Mouse (Mus musculus): ENCODE measurements around the gene Kif26b. TPM values are rescaled to one million over a fixed set of nuclear protein-coding genes. Genes with fewer than 3 reads are reported as not detected.

Gene Kif26b
- polyA plus RNA-seq, 1 experiment from 2014 or later: 4.9 TPM

GRCm38 (mm10) chr1:178550477-178551047 is 21.6 kb downstream of the Kif26b start:
- H3K27ac ChIP-seq: no peak overlapping the region

GRCm38 (mm10) chr1:178552278-178552897 is 23.5 kb downstream of the Kif26b start:
- 83% methylated on average over 6 of the region's 6 CpGs for WGBS
- H3K27me3 ChIP-seq (ENCODE audit: insufficient read depth, poor library complexity, severe bottlenecking): no peaks in the 10 kb centered on the region
- peaks cover 24% of the 10 kb centered on the region for H3K4me1 ChIP-seq (replicated peaks)
- no peak for DNase-seq (ENCODE audit: low spot score)
- H3K36me3 ChIP-seq: no peaks in the 10 kb centered on the region
- no peaks in the 10 kb centered on the region for H3K9me3 ChIP-seq
- no peak overlapping the region for H3K4me3 ChIP-seq
- no peak overlapping the region; the same call in 1 of the 2 replicates for H3K27ac ChIP-seq

More at GRCm38 (mm10) chr1:178550477-178551047, 21.6 kb downstream of the Kif26b start:
- Histone ChIP-seq H3K4me3 (no peak overlapping the region), H3K4me1 (replicated peaks) (peaks cover 24% of the 10 kb centered on the region), H3K27me3 (ENCODE audit: insufficient read depth, poor library complexity, severe bottlenecking) (no peaks in the 10 kb centered on the region), H3K36me3 (no peaks in the 10 kb centered on the region), H3K9me3 (no peaks in the 10 kb centered on the region)
- WGBS: 78% methylated on average over 5 of the region's 5 CpGs
- DNase-seq (ENCODE audit: low spot score): peak; percentile 7

- H3K9me3 ChIP-seq: no peaks in the 10 kb centered on the region
- no peak overlapping the region for H3K4me3 ChIP-seq
- H3K36me3 ChIP-seq: no peaks in the 10 kb centered on the region
- H3K4me1 ChIP-seq (replicated peaks): peaks cover 24% of the 10 kb centered on the region
- no peaks in the 10 kb centered on the region for H3K27me3 ChIP-seq (ENCODE audit: insufficient read depth, poor library complexity, severe bottlenecking)
- H3K27ac ChIP-seq: peak overlapping the region; percentile 40; the same call in 1 of the 2 replicates
- 64% methylated on average over 10 of the region's 10 CpGs for WGBS
- no peak for DNase-seq (ENCODE audit: low spot score)
Measured at GRCm38 (mm10) chr1:178552898-178553284, 24.0 kb downstream of the Kif26b start.

- Histone ChIP-seq H3K36me3 (no peaks in the 10 kb centered on the region), H3K27me3 (ENCODE audit: insufficient read depth, poor library complexity, severe bottlenecking) (no peaks in the 10 kb centered on the region), H3K4me1 (replicated peaks) (peaks cover 24% of the 10 kb centered on the region), H3K9me3 (peaks cover 8% of the 10 kb centered on the region), H3K27ac (no peak overlapping the region), H3K4me3 (no peak overlapping the region)
- no peak for DNase-seq (ENCODE audit: low spot score)
- whole genome bisulfite sequencing: 92% methylated on average over 8 of the region's 8 CpGs
Measured at GRCm38 (mm10) chr1:178556226-178556625, 27.3 kb downstream of the Kif26b start.

- Histone ChIP-seq H3K36me3 (no peaks in the 10 kb centered on the region), H3K4me1 (replicated peaks) (peaks cover 4% of the 10 kb centered on the region; the same call in 1 of the 2 replicates)
Measured at GRCm38 (mm10) chr1:178560043-178560442, 31.1 kb downstream of the Kif26b start.

GRCm38 (mm10) chr1:178563834-178564233 is 34.9 kb downstream of the Kif26b start:
- no peaks in the 10 kb centered on the region for H3K27me3 ChIP-seq (ENCODE audit: insufficient read depth, poor library complexity, severe bottlenecking)

More at GRCm38 (mm10) chr1:178560043-178560442, 31.1 kb downstream of the Kif26b start:
- Histone ChIP-seq H3K27ac (no peak overlapping the region), H3K27me3 (ENCODE audit: insufficient read depth, poor library complexity, severe bottlenecking) (no peaks in the 10 kb centered on the region), H3K9me3 (peaks cover 8% of the 10 kb centered on the region), H3K4me3 (no peak overlapping the region)
- 96% methylated on average over 1 of the region's 1 CpGs for WGBS
- no peak for DNase-seq (ENCODE audit: low spot score)

GRCm38 (mm10) chr1:178564800-178565199 is 35.9 kb downstream of the Kif26b start:
- Histone ChIP-seq H3K4me1 (replicated peaks) (peaks cover 23% of the 10 kb centered on the region), H3K27me3 (ENCODE audit: insufficient read depth, poor library complexity, severe bottlenecking) (no peaks in the 10 kb centered on the region), H3K9me3 (peaks cover 6% of the 10 kb centered on the region), H3K4me3 (no peak overlapping the region), H3K36me3 (no peaks in the 10 kb centered on the region), H3K27ac (no peak overlapping the region)
- 65% methylated on average over 4 of the region's 4 CpGs for WGBS
- DNase-seq (ENCODE audit: low spot score): no peak

More at GRCm38 (mm10) chr1:178563834-178564233, 34.9 kb downstream of the Kif26b start:
- peaks cover 16% of the 10 kb centered on the region for H3K4me1 ChIP-seq (replicated peaks)
- 84% methylated on average over 2 of the region's 2 CpGs for WGBS
- no peaks in the 10 kb centered on the region for H3K36me3 ChIP-seq
- peaks cover 8% of the 10 kb centered on the region for H3K9me3 ChIP-seq
- DNase-seq (ENCODE audit: low spot score): no peak
- no peak overlapping the region for H3K27ac ChIP-seq
- H3K4me3 ChIP-seq: no peak overlapping the region

- peak; percentile 40 for DNase-seq (ENCODE audit: low spot score)
- Histone ChIP-seq H3K4me1 (replicated peaks) (peaks cover 42% of the 10 kb centered on the region), H3K9me3 (no peaks in the 10 kb centered on the region), H3K27ac (peak overlapping the region; percentile 66), H3K36me3 (no peaks in the 10 kb centered on the region), H3K27me3 (ENCODE audit: insufficient read depth, poor library complexity, severe bottlenecking) (no peaks in the 10 kb centered on the region), H3K4me3 (no peak overlapping the region)
- 65% methylated on average over 7 of the region's 7 CpGs for WGBS
Measured at GRCm38 (mm10) chr1:178568551-178569545, 39.9 kb downstream of the Kif26b start.

- H3K27me3 ChIP-seq (ENCODE audit: insufficient read depth, poor library complexity, severe bottlenecking): no peaks in the 10 kb centered on the region
- H3K4me1 ChIP-seq (replicated peaks): peaks cover 37% of the 10 kb centered on the region
- no peak overlapping the region for H3K4me3 ChIP-seq
- no peaks in the 10 kb centered on the region for H3K36me3 ChIP-seq
- H3K9me3 ChIP-seq: peaks cover 9% of the 10 kb centered on the region
- 78% methylated on average over 4 of the region's 4 CpGs for WGBS
- no peak for DNase-seq (ENCODE audit: low spot score)
- no peak overlapping the region for H3K27ac ChIP-seq
Measured at GRCm38 (mm10) chr1:178571009-178571408, 42.1 kb downstream of the Kif26b start.

- peaks cover 37% of the 10 kb centered on the region for H3K4me1 ChIP-seq (replicated peaks)
- H3K27ac ChIP-seq: no peak overlapping the region
- peaks cover 9% of the 10 kb centered on the region for H3K9me3 ChIP-seq
- 36% methylated on average over 13 of the region's 13 CpGs for WGBS
- H3K27me3 ChIP-seq (ENCODE audit: insufficient read depth, poor library complexity, severe bottlenecking): no peaks in the 10 kb centered on the region
- no peak for DNase-seq (ENCODE audit: low spot score)
- no peaks in the 10 kb centered on the region for H3K36me3 ChIP-seq
- H3K4me3 ChIP-seq: no peak overlapping the region
Measured at GRCm38 (mm10) chr1:178571885-178572444, 43.0 kb downstream of the Kif26b start.

- peaks cover 29% of the 10 kb centered on the region for H3K4me1 ChIP-seq (replicated peaks)
- no peak overlapping the region for H3K27ac ChIP-seq
- peaks cover 9% of the 10 kb centered on the region for H3K9me3 ChIP-seq
- H3K27me3 ChIP-seq (ENCODE audit: insufficient read depth, poor library complexity, severe bottlenecking): no peaks in the 10 kb centered on the region
- H3K4me3 ChIP-seq: no peak overlapping the region
- DNase-seq (ENCODE audit: low spot score): no peak
- whole genome bisulfite sequencing: 76% methylated on average over 4 of the region's 4 CpGs
- H3K36me3 ChIP-seq: no peaks in the 10 kb centered on the region
Measured at GRCm38 (mm10) chr1:178573406-178574032, 44.6 kb downstream of the Kif26b start.

- Histone ChIP-seq H3K36me3 (no peaks in the 10 kb centered on the region), H3K4me3 (no peak overlapping the region), H3K27ac (no peak overlapping the region), H3K9me3 (peaks cover 9% of the 10 kb centered on the region), H3K4me1 (replicated peaks) (peaks cover 16% of the 10 kb centered on the region), H3K27me3 (ENCODE audit: insufficient read depth, poor library complexity, severe bottlenecking) (no peaks in the 10 kb centered on the region)
- no peak for DNase-seq (ENCODE audit: low spot score)
- WGBS: 97% methylated on average over 2 of the region's 2 CpGs
Measured at GRCm38 (mm10) chr1:178575706-178576105, 46.8 kb downstream of the Kif26b start.

Measured in hindbrain, embryonic 10.5 days (tissue).